Mouse (Mus musculus) testis, postnatal 14 days (tissue): ENCODE measurements around the gene Mgat3.
A peak's percentile ranks its signal among the peaks of the same experiment; 100 is the strongest.

Experiments used
- DNase-seq: peaks from one replicate; pipeline ENCODE4 v3.0.0; 2021; ENCODE audit warnings: low spot score

Mgat3 gene

DNA sequence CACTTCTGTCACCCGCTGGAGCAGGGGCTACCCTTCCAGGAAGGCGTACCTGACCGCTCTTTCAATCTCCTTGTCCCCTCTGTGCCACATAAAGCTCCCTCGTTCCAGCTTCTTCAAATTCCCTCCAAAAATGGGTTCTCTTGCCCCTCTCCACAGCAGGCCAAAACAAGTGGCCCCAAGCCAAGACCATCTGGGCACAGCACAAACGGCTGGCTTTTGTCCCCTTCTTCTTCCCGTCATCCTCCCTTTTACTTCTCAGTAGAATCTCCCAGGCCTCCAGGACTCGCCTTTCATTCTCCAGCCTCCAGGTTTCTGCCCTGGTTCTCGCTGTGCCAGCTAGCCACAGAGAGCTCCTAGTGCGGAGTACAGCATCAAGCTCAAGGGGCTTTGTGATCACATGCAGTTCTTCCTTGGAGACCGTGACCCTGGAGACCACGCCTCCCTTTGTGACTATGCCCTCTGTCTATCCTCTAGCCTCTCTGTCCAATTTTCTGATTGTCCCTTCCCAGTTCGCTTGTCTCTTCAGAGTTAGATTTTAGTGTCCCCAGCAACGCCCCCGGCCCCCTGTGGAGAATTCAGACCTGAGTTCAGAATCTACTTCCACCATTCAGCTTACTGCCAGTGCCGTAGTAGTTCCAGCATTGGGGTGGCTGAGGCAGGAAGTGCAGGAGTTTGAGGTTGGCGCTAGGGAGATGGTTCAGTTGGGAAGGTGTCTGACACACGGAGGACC lies 54.7 kb downstream of the Mgat3 start:
- DNase-seq = no peak

DNA sequence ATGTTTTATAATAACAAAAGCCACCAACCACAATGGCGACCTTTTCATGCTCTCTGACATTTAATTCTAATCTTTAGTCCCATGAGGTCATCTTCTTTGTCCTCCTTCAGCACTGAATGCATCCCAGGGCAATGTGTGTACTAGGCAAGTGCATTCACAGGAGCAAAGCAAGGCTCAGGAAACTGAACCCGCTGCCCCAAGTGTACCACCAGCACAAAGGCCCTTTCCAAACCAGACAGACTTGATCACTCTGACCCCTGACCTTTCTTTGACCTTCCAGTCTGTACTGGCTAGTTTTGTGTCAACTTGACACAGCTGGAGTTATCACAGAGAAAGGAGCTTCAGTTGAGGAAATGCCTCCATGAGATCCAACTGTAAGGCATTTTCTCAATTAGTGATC lies 58.8 kb downstream of the Mgat3 start:
- no peak for DNase-seq

DNA sequence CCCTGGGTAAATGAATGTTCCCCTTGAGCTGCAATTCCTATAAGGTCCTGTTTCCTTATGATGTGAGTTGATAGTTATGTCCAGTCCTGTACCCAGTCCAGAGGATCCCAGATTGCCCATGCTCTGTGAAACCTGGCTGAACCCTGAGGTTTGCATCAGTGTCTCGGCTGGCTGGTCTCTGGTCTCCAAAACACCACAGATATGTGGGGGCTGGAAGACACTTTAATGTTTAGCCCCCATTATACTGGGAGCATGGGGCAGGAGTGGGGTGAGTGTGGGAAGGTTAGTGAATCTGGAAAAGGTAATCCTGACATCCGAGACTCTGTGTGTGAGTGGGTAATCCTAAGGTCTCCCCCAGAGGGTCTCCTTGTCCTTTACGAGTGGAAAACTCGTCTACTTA lies 59.5 kb downstream of the Mgat3 start:
- DNase-seq = no peak

DNA sequence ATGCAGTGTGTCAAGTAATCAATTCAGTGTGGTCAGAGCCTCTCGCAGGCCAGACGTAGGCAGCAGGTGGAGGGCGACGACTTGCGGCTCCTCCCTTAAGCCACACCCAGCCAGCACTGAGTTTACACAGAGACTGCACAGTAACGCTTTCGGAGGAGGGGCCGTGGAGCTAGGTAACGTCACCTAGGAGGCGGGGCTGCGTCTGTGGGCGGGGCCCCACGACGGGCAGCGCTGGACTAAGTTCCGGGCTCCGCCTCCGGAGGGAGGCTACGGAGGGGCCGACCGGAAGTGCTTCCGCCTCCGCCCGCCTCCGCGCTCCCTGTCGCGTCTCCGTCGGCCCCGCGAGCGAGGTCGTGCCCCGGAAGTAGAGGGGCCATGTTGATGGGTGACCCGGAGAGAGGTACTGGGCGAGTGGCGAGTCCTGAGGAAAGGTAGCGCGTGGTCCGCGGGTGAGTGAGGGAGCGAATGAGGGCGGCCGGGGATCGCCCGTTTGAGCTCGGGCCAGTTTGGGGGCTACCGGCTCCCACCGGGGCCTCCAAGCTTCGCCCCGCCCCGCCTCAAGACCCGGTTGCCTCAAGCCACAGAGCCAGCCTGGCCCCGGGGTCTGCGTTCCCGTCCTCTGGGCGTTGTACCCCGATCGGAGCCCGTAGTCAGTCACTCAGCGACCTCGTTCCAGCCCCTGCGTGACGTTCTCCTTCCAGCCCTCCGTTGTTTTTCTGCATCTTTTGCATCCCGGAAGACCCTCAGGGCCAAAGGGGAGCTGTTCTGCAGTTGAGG lies 60.4 kb downstream of the Mgat3 start, which contains the start of gene Mief1:
Gene Mief1 (plus strand): TSS at position 286 of the 777 bp plus-strand sequence.
- DNase-seq = peak; percentile 97

DNA sequence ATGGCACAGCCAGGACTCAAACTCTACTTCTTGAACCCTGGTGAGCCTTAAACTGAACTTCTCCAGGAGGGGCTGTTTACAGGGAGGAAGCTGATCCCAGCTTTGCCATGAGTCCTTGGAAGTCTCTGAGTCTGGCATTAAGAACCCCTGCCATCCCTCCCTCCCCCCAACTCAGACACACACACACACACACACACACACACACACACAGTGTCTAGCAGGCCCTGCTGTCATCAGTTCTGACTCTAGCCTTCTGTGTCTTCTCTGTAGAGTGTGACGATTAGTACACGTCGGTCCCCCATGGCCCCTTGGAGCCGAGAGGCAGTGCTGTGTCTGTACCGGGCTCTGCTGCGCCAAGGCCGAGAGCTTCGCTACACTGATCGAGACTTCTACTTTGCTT lies 62.0 kb downstream of the Mgat3 start, which contains the start of gene AC140267.1:
Gene AC140267.1 (plus strand): TSS at position 301 of the 400 bp plus-strand sequence.
- no peak for DNase-seq

DNA sequence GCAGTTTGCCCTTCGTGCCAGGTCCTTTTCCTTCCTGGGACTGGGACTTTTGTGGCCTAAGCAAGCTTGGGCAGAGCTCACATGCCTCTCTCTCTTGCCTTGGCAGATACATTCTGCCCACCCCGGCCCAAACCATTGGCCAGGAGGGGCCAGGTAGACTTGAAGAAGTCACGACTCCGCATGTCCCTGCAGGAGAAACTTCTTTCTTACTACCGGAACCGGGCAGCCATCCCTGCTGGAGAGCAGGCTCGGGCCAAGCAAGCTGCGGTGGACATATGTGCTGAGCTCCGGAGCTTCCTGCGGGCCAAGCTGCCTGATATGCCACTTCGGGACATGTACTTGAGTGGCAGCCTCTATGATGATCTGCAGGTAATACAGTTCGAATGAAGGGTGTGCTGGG lies 74.6 kb downstream of the Mgat3 start:
- no peak for DNase-seq

DNA sequence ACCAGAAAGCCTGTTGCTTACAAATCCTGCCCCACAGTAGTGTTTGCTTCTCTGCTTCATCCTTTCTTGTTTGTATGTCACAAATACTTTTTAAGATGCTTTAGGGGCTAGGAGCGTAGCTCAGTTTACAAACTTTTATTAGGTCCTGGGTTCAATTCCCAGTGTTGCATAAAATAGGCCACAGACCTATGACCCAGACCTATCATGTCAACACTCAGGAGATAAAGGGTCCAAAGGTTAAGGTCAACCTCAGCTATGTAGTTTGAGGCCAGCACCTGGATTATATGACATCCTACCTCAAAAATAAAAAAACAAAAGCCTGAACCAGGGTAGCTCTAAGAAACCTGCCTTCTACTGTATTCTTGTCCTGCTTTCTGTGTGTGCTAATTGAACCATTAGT lies 75.1 kb downstream of the Mgat3 start:
- DNase-seq = no peak

DNA sequence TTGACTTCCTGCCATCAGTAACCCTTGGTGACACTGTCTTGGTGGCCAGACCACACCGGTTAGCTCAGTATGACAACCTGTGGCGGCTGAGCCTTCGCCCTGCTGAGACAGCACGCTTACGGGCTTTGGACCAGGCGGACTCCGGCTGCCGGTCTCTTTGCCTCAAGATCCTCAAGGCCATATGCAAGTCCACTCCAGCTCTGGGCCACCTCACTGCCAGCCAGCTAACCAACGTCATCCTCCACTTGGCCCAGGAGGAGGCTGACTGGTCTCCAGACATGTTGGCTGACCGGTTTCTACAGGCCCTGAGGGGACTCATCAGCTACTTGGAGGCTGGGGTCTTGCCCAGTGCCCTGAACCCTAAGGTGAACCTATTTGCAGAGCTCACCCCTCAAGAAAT lies 76.2 kb downstream of the Mgat3 start:
- no peak for DNase-seq

DNA sequence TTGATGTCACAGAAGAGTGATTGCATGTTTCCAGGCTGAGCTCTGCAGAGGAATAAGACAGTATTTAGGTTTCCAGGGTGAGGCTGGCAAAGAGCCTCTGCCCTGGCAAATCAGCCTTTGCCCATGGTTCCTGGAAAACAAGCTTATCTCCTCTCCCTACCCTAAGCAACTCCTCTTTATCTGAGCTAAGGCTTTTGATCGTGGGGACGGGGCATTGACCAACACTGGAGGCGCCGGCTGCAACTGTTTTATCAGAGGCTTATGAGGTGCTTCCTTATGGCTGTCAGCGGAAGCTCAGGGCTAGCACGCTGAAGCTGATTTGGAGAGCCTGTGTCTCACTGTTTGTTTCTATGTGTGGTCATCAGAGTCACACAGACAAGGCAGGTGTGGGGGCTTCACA lies 77.1 kb downstream of the Mgat3 start:
- DNase-seq = no peak

DNA sequence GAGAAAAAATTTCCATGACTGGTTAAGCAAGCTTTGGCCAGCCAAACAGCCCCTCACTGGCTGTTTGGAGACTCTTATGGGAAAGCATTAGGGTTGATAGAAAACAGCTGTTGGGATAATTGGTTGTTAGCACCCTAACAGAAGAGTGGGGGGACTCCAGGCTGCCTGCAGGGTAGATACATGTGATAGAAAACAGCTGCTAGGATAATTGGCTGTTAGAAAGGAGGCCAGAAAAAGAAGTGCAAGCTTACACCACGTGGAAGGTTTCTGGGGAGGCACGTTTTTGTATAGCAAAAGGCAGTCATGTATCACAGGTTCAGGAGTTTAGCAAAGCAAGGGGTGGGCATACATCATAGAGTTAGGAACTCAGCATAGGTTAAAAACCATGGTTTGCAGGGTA lies 80.0 kb downstream of the Mgat3 start:
- no peak for DNase-seq

DNA sequence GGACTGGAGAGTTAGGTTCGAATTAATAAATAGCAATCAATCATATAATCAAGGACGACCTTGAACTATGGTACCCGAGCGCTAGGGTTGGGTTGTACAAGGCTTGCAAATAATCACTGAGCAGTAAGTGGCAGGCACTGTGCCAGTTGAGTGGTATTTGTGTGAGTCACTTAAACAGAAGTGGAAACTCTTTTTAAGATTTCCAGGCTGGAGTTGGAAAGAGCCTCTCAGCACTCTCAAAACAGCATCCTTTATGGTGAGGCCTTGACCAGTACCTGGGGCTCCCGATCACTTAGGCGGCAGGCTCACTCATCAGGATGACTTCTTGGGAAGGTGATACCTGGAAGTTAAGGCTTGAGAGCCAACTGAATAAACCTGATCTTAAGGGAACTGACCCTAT lies 80.7 kb downstream of the Mgat3 start:
- no peak for DNase-seq

DNA sequence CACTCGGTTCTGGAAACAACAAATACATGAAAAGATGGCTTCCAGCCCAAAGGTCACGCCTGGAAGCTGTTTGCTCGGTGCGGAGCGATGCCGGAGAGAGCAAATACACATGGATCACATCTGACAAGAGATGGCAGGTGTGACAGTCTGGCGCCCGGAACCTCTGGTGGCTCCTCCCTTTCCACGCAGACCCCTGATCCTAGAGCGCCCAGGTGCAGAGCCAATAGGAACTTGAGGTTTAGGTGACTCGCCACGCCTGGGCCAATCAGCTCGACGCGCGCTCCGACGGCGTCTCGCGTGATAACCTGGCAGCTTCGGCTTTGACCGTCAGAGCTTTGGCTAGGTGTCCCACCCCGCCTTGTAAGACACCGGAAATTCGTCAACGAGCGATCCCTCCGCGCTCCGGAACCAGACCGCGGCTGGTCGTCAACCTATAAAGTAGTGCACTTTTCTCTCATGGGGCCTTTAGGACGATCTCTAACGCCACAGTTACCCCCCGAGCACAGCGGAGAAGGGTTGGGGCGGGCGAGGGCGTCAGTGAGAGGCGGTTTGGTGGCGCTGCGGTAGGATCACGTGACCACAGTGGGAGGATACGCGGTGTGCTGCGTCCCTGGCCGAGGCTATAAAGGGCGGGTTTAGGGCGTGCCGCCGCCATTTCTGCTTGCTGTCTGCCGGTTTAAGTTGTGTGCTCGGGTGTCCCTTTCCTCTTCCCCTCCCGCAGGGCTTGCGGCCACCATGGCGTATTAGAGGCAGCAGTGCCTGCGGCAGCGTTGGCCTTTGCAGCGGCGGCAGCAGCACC lies 81.5 kb downstream of the Mgat3 start, which contains the start of gene Atf4:
Gene Atf4 (plus strand): TSS at position 338 of the 799 bp plus-strand sequence.
- DNase-seq = peak; percentile 98

DNA sequence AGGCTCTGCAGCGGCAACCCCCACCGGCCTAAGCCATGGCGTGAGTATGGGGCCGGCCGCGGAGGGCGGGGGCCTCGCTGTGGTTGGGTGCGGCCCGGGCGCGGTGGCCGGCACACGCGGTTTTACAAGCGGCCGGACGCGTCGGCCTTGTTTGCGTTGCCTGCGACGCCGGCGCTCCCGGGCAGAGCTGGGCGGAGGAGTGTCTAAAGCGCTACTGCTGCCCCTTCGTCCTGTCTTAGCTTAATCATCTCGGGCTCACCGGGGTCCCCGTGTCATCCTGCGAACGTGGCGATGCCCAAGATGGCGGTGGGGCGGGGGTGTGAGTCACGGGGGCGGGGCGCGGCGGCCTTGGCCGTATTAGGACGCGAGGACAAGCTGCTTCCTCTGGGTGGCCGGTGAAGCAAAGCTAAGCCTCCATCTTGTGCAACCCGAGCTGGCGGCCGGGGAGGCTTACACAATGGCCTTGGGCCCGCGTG lies 82.2 kb downstream of the Mgat3 start:
- peak; percentile 79 for DNase-seq

DNA sequence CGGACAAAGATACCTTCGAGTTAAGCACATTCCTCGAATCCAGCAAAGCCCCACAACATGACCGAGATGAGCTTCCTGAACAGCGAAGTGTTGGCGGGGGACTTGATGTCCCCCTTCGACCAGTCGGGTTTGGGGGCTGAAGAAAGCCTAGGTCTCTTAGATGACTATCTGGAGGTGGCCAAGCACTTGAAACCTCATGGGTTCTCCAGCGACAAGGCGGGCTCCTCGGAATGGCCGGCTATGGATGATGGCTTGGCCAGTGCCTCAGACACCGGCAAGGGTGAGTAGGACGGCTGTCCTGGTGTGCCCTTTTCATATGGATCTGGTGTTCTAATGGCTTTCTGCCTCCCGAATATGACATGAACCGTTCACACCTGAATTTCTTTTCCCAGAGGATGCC lies 82.7 kb downstream of the Mgat3 start:
- DNase-seq = no peak

DNA sequence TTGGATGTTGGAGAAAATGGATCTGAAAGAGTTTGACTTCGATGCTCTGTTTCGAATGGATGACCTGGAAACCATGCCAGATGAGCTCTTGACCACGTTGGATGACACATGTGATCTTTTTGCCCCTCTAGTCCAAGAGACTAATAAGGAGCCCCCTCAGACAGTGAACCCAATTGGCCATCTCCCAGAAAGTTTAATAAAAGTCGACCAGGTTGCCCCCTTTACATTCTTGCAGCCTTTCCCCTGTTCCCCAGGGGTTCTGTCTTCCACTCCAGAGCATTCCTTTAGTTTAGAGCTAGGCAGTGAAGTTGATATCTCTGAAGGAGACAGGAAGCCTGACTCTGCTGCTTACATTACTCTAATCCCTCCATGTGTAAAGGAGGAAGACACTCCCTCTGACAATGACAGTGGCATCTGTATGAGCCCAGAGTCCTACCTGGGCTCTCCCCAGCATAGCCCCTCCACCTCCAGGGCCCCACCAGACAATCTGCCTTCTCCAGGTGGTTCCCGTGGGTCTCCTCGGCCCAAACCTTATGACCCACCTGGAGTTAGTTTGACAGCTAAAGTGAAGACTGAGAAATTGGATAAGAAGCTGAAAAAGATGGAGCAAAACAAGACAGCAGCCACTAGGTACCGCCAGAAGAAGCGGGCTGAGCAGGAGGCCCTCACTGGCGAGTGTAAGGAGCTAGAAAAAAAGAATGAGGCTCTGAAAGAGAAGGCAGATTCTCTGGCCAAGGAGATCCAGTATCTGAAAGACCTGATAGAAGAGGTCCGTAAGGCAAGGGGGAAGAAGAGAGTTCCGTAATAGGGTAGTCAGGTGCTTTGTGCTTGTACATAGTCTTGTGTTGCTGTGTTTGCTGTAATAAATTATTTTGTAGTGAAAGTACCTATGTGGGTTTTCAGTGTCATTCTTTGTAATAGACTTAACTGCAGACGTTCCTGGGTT lies 83.4 kb downstream of the Mgat3 start:
- DNase-seq = no peak

DNA sequence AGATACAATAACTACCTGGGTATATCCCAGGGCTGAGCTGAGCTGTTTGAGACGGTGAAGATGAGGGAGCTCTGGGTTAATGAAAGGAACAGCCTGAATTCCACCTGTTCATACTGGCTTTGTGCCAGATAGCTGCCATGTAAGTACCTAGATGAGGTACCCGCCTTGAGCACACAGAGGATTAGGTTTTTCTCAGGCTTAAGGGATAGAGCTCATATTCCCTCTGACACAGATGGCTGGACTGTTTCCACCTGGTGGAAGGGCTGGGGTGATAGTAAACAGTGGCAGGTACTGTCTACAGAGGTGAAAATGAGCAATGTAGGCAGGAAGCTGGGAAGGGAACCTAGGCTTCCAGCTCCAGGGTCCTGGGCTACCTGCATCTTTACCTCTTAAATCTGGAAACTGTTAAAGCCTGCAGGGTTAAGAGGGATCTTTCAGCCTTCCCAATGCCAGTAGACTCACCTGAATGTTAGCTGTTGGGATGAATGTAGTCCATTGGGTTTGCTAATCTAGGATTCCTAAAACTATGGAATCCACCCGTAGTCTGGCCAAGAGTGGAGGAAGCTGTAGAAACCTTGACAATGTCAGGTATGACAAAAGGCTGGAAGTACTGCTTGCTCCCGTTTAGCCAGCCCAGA lies 84.2 kb downstream of the Mgat3 start:
- DNase-seq = no peak

DNA sequence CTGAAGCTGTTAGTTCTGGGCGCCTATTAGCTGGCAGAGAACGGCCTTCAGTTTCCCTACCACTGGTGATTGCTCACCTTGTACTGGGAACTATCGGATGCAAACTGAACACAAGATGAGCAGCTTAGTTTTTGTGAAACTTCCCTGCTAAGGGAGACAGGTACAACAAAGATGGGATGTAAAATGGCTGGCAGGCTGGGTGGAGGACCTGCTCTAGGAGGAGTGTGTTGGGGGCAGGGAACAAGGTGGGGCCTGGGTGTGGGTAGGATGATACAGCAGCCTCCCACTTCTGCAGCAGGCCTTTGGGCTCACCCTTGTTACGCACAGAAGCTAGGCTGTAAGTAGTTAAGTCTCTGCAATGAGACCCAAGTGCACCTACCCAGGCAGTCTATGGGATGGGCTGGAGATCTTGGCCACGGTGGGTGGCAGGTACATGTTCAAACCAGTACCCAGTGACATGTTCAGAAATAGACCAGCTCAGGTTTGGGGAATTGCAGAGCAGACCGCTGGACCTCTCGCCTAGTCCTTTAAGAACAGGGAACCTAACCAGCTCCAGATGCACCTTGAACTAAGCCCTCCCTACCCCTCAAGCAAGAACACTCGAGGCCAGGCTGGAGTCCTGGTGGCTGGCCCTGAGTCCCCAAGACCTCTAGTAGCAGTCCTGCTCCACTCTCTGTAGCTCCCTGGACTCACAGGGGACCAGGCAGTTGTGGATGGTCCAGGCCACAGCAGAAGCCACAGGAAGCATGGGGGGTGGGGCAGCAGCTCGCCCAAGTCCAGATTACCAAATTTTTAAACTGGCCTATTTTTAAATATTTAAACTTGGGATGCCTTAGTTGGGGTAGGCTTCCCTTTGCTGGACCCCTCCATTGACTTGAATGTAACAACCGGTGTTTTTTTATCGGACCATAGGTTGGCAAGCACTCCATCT lies 85.0 kb downstream of the Mgat3 start:
- DNase-seq = no peak

DNA sequence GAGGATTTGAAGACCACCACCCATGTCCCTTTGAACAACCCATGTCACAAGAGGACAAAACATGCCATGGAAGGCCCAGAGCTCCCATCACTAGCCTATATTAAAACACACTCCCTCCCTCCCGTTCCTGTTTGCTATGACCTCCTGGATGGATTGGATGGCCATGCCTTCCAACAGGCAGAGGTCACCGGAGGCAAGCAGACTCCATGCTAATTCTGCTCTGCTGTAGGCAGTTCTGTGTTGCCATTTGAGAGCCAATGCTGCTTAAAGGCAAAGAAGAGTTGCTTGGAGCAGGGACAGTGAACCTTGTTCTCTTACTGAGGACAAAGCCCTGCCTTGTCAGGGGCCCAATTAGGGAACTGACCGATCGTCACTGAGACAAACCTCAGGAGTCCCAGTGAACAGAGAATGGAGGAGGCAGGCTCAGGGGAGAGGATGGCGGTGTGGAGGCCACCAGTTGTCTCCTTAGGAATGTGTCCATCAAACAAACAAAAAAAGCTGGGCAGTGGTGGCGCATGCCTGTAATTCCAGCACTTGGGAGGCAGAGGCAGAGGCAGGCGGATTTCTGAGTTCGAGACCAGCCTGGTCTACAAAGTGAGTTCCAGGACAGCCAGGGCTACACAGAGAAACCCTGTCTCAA lies 86.0 kb downstream of the Mgat3 start:
- no peak for DNase-seq

DNA sequence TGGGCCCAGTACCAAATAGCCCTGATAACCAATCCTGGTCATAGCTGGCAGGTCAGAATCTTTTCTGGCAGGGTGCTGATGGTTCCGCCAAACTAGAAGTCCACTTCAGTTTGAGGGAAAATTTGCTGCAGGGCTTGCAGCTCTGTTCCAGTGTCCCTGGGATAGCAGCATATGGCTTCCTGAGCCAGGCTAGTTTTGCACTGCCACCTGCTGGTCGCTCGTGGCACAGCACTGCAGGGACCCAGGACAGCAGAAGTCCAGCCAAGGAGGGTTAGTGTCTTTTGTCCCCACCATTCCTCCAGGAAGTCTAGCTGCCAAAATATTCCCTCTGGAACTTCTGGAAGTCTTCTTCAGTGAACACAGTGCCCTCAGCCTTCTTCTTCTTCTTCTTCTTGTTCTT lies 87.2 kb downstream of the Mgat3 start:
- peak; percentile 54 for DNase-seq
